Mouse (Mus musculus) midbrain, embryonic 11.5 days (tissue): ENCODE data around the gene Mrpl14. TPM values are rescaled to one million over a fixed set of nuclear protein-coding genes. Genes with fewer than 3 reads are reported as not detected.
A peak's percentile ranks its signal among the peaks of the same experiment; 100 is the strongest.

Source experiments
- ATAC-seq: fragments of 200-750 bp; cut with Nextera tagmentation; 2 replicates; pipeline ENCODE4 v1.8.0; 2017; ENCODE audit warnings: moderate TSS enrichment, moderate library complexity; ENCODE audit not compliant: low FRiP score
- DNase-seq: peaks from one replicate; pipeline ENCODE4 v3.0.0; 2015; ENCODE audit warnings: low spot score; ENCODE audit errors: missing footprints
- H3K27ac ChIP-seq: fragments of 300-500 bp; sonication (generic); 2 replicates; pipeline ENCODE4 v1.5.1; 2014; ENCODE audit warnings: low read depth, low read length
- H3K27me3 ChIP-seq: fragments of 300-500 bp; sonication (generic); 2 replicates; pipeline ENCODE4 v1.6.1; 2014; ENCODE audit warnings: mild to moderate bottlenecking, low read length, moderate library complexity, mixed read lengths; ENCODE audit not compliant: control insufficient read depth, insufficient read depth
- H3K36me3 ChIP-seq: fragments of 300-500 bp; sonication (generic); 2 replicates; pipeline ENCODE4 v1.6.1; 2014; ENCODE audit warnings: mild to moderate bottlenecking, low read length, moderate library complexity, mixed read lengths; ENCODE audit not compliant: control insufficient read depth, insufficient read depth
- H3K4me1 ChIP-seq: fragments of 300-500 bp; sonication (generic); 2 replicates; pipeline ENCODE4 v1.6.1; 2014; ENCODE audit warnings: low read length; ENCODE audit not compliant: control insufficient read depth, insufficient read depth
- H3K4me2 ChIP-seq: fragments of 300-500 bp; sonication (generic); 2 replicates; pipeline ENCODE4 v1.6.1; 2014; ENCODE audit warnings: mild to moderate bottlenecking, moderate library complexity
- H3K4me3 ChIP-seq: fragments of 300-500 bp; sonication (generic); 2 replicates; pipeline ENCODE4 v1.5.1; 2014; ENCODE audit warnings: low read depth, low read length
- H3K9ac ChIP-seq: fragments of 300-500 bp; sonication (generic); 2 replicates; pipeline ENCODE4 v1.6.1; 2014; ENCODE audit warnings: low read length
- H3K9me3 ChIP-seq: fragments of 300-500 bp; sonication (generic); 2 replicates; pipeline ENCODE4 v1.6.1; 2016; ENCODE audit warnings: low read length; ENCODE audit not compliant: control insufficient read depth
- WGBS: fragments of 180-500 bp; shearing (Covaris S2); extraction: QIAGEN DNeasy Blood & Tissue Kit; methylation state at CpG from one replicate; pipeline ENCODE4 v1.1.7; 2014; 5-methylcytosine and 5-hydroxymethylcytosine counted together
- polyA plus RNA-seq: library from polyadenylated mRNA; unstranded; fragments of >200 nt; fragmentation: Nextera tagmentation; extraction: Ambion mirVana; gene quantifications from 2 replicates; pipeline ENCODE4 v1.2.1, GENCODE M21; 2014

Mrpl14 gene
- polyA plus RNA-seq, 1 experiment from 2014 or later: 114 TPM

DNA sequence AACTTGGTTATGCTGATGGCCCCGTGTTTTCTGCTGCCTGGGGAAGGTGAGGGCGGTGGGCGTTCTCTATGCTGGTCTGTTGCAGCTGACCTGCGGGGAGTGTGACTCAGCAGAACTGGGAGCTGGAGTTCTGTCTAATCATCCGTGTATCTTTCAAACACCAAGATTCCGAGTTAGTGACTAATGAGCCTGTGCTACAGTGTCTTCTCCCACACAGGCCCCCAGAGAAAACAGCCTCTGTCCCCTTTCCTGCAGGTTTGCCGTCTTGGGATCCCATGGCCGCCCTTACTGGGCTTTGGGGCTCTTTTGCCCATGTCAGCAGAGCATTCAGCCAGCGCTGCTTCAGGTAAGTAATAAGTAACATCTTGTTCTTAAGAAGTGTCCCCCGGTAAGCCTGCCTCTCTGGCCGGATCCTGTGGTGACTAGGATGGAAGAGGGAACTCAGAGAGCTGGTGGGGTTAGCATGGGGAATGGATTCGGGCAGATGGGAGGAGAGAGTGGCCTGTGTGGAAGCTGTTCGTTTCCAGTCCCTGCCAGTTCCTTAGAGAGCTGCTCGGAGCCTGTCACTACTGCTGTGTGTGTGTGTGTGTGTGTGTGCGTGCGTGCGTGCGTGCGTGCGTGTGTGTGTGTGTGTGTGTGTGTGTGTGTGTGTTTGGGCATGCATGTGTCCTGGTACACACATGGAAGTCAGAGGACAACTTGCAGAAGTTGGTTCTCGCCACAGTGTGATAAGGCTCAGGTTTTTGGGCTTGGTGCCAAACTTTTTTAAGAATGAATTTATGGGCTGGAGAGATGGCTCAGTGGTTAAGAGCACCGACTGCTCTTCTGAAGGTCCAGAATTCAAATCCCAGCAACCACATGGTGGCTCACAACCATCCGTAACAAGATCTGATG lies 9.4 kb downstream of the Mrpl14 start:
- Histone ChIP-seq H3K4me2 (no peak overlapping the region), H3K4me1 (no peaks in the 10 kb centered on the region), H3K36me3 (0 out of 2 replicates have a peak, but pooled peaks cover 4% of the 10 kb centered on the region), H3K4me3 (no peak overlapping the region), H3K9me3 (no peaks in the 10 kb centered on the region), H3K27ac (no peak overlapping the region), H3K9ac (no peak overlapping the region), H3K27me3 (no peaks in the 10 kb centered on the region)
- DNase-seq (no peak), ATAC-seq (no peak)
- 79% methylated on average over 23 of the region's 23 CpGs for WGBS

DNA sequence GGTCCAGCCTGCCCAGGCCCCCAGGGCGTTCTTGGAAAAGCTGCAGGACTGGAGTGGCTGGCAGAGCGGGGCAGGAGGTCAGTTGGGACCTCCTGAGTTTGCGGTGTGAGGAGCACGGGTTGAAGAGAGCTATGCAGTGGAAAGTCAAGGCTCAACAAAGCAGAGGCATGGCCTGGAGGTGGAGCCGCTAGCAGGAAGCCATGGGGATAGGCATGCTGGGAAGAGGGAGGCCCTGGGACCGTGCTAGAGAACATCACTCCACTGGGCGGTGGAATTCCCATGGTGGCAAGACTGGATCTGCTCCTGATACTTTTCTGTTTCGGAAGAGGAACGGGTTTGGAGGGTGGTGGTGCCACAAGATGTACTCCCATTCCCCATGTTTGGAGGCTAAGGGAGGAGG lies 10.9 kb downstream of the Mrpl14 start:
- no peaks in the 10 kb centered on the region for H3K9me3 ChIP-seq
- ATAC-seq: no peak
- H3K4me2 ChIP-seq: no peak overlapping the region
- 0 out of 2 replicates have a peak, but pooled peaks cover 4% of the 10 kb centered on the region for H3K36me3 ChIP-seq
- H3K27me3 ChIP-seq: no peaks in the 10 kb centered on the region
- no peak overlapping the region for H3K27ac ChIP-seq
- 85% methylated on average over 9 of the region's 9 CpGs for WGBS
- peaks cover 5% of the 10 kb centered on the region; the same call in 1 of the 2 replicates for H3K4me1 ChIP-seq
- H3K4me3 ChIP-seq: no peak overlapping the region
- H3K9ac ChIP-seq: no peak overlapping the region
- no peak for DNase-seq

DNA sequence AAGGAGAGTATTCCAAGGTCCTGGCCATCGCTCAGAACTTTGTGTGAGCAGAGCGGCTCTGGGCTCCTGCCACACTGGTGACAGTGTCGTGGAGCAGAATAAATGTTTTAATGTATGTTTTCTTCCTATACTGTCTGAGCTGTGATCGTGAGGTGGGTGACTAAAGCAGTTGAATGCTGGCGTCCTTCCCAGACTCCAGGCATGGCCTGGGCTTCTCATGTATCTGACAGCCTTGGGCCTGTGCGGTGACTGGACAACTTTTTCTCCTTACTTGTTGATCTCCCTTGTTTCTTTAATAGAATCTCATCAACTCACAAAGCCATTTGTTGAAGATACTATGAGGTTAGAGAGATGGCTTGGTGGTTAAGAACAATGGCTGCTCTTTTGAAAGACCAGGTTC lies 12.2 kb downstream of the Mrpl14 start:
- 94% methylated on average over 6 of the region's 6 CpGs for WGBS
- Histone ChIP-seq H3K27ac (no peak overlapping the region), H3K36me3 (0 out of 2 replicates have a peak, but pooled peaks cover 4% of the 10 kb centered on the region), H3K9ac (no peak overlapping the region), H3K27me3 (no peaks in the 10 kb centered on the region), H3K4me3 (no peak overlapping the region), H3K4me2 (no peak overlapping the region), H3K4me1 (peaks cover 5% of the 10 kb centered on the region; the same call in 1 of the 2 replicates), H3K9me3 (no peaks in the 10 kb centered on the region)
- ATAC-seq (no peak), DNase-seq (no peak)

DNA sequence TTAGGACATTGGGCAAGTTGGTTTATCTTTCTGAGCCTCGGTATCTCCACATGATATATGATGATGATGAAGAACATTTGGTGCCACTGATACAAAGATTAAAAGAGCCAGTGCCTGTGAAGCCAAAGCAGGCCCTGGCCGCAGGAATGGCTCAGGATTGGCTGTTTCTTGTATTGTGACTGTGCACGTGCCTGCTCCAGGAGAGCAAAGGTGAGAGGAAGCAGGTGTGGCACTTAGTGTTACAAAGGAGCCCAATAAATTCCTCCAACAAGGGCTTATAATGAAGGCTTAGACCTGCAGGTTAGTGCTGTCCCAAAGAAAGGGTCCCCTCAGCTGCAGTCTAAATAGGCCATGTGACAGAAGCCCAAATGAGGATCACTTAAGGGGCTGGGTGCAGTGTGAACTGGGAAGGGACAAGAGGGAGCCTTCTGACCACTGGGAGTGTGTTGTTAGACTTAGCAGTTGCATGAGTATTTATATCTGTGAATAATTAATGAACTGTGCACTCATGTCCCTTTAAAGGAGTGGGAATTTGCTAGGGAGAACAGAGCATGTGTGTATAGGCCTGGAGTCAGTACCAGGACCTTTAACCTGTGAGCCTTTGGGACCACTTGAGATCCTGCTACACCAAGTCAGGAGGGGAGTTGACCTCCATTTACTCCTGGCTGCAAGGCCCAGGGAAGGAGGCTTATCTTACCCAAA lies 13.1 kb downstream of the Mrpl14 start:
- DNase-seq: no peak
- Histone ChIP-seq H3K4me3 (no peak overlapping the region), H3K9ac (no peak overlapping the region), H3K27ac (no peak overlapping the region), H3K4me2 (no peak overlapping the region), H3K4me1 (peaks cover 5% of the 10 kb centered on the region; the same call in 1 of the 2 replicates), H3K36me3 (0 out of 2 replicates have a peak, but pooled peaks cover 4% of the 10 kb centered on the region), H3K9me3 (no peaks in the 10 kb centered on the region), H3K27me3 (no peaks in the 10 kb centered on the region)
- 84% methylated on average over 3 of the region's 3 CpGs for WGBS
- no peak for ATAC-seq

DNA sequence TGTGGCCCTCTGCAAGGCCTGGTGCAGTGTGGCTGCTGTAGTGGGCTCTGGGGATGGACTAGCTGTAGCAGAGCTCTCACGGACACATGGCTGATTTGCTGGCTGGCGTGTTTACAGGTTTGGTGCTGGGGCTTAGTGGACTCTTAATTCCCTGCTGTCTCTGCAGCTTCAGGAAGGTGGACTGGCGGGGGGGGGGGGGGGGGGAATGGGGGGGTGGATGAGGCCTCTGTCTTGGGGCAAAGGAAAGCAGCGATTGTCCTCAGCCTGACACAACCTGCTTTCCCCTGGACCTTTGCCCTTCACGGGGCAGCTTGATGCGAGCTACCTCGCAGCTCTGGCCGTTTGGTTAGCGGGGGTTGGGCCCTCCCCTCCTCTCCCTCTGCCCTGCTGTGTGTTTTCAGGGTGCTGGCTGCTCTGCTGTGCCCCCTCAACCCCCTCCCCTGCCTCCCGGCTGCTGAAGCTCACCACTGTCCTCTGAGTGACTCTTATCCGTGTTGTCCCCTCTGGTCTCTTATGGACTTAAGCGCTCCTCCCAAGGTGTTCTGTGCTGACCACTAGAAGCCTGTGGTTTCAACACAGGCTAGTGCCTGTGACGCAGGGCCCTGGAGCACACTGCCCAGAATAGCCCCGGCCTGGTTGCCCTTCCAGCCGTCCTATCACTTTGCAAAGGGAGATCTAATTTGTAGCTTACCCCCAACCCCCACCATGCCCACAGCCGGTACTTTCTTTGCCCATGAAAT lies 14.5 kb downstream of the Mrpl14 start:
- H3K27ac ChIP-seq: no peak overlapping the region
- DNase-seq (peak; percentile 77), ATAC-seq (no peak)
- no peak overlapping the region for H3K9ac ChIP-seq
- no peak overlapping the region for H3K4me2 ChIP-seq
- H3K9me3 ChIP-seq: no peaks in the 10 kb centered on the region
- no peaks in the 10 kb centered on the region for H3K27me3 ChIP-seq
- 41% methylated on average over 9 of the region's 16 CpGs for WGBS
- no peak overlapping the region for H3K4me3 ChIP-seq
- H3K4me1 ChIP-seq: peaks cover 5% of the 10 kb centered on the region; the same call in 1 of the 2 replicates
- 0 out of 2 replicates have a peak, but pooled peaks cover 4% of the 10 kb centered on the region for H3K36me3 ChIP-seq

DNA sequence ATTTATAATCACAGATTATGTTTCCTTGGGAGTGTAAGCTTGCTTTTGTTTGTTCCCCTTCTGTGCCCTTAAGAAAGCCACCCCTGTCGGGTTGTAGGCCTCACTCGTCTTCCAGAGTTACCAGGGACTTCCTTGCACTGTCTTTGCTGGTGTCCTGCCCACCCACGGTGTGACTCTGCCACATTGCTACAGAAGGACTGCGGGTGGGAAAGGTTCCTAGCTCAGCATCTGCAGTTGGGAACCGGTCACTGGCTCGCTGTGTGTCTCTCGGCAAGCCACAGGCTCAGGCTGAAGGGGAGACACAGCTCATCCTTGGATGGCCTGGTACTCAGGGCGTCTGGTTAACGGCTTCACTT lies 15.1 kb downstream of the Mrpl14 start:
- Histone ChIP-seq H3K27ac (peak overlapping the region; percentile 30; the same call in 1 of the 2 replicates), H3K27me3 (no peaks in the 10 kb centered on the region), H3K9me3 (no peaks in the 10 kb centered on the region), H3K4me2 (no peak overlapping the region), H3K9ac (no peak overlapping the region), H3K4me3 (no peak overlapping the region), H3K4me1 (peaks cover 5% of the 10 kb centered on the region; the same call in 1 of the 2 replicates), H3K36me3 (0 out of 2 replicates have a peak, but pooled peaks cover 4% of the 10 kb centered on the region)
- ATAC-seq (no peak), DNase-seq (no peak)
- WGBS: 64% methylated on average over 9 of the region's 9 CpGs

DNA sequence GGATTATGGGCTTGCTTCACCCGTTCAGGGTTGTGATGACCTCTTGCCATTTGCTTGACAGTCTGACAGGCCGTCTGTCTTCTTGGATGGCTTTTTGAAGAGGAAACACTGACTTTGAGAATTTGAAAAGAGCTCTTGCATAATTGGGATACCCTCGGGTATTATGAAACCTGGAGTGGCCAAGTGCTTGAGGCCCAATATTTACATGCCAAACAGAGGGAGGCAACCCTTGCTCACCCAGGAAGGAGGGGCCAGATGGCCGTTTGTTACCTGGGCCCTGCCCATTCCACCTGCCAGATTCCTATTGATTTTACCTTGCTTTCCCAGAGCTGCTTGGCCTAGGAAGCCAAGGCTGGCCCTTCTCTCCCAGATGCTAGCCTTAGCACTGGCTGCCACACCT lies 16.1 kb downstream of the Mrpl14 start:
- Histone ChIP-seq H3K4me3 (no peak overlapping the region), H3K9me3 (no peaks in the 10 kb centered on the region), H3K36me3 (0 out of 2 replicates have a peak, but pooled peaks cover 4% of the 10 kb centered on the region), H3K27ac (no peak overlapping the region), H3K9ac (no peak overlapping the region), H3K4me1 (peaks cover 5% of the 10 kb centered on the region; the same call in 1 of the 2 replicates), H3K27me3 (no peaks in the 10 kb centered on the region), H3K4me2 (no peak overlapping the region)
- no peak for ATAC-seq
- 51% methylated on average over 4 of the region's 4 CpGs for WGBS
- DNase-seq: peak; percentile 61

DNA sequence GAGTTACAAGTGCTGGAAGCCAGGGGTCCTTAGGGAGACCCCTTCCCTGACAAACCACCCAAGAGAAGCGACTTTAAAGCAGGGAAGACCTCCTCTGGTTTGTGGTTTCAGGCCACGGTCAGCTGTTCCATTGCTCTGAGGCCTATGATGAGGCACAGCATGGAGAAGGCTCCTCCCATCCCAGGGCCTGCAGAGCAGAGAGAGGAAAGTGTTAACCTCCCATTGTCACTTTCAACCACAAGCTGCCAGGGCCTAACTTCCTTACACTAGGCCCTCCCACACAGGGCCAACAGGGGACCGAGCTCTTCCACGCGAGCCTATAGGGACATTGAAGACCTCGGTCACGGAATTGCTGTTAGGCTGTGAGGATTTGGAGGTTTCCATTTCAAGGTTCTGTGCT lies 17.1 kb downstream of the Mrpl14 start:
- Histone ChIP-seq H3K4me2 (no peak overlapping the region), H3K27ac (no peak overlapping the region), H3K36me3 (0 out of 2 replicates have a peak, but pooled peaks cover 4% of the 10 kb centered on the region), H3K27me3 (no peaks in the 10 kb centered on the region), H3K4me3 (no peak overlapping the region), H3K4me1 (peaks cover 5% of the 10 kb centered on the region; the same call in 1 of the 2 replicates), H3K9ac (no peak overlapping the region), H3K9me3 (no peaks in the 10 kb centered on the region)
- no peak for ATAC-seq
- 65% methylated on average over 7 of the region's 7 CpGs for WGBS
- DNase-seq: no peak
